Mouse (Mus musculus) neutrophil, adult 83 days (primary cell): ENCODE measurements around the gene Lrrc58. TPM values are rescaled to one million over a fixed set of nuclear protein-coding genes. Genes with fewer than 3 reads are reported as not detected.

Source experiments
- total RNA-seq, 2 experiments: library from RNA; stranded (reverse); gene quantifications; one replicate each; pipeline ENCODE4 v1.2.4; 2023

The Lrrc58 gene
- 10 to 100 TPM; 23.8 to 24.3 TPM for total RNA-seq

GRCm38 (mm10) chr16:37867791-37868505 lies at the start of gene Lrrc58:
Gene Lrrc58, plus strand, starts transcription at chr16:37868389.

GRCm38 (mm10) chr16:37861029-37861428 lies 7.2 kb upstream of the Lrrc58 start, which contains the start of gene Gm36028:
Gene Gm36028, minus strand, starts transcription at chr16:37861146.

GRCm38 (mm10) chr16:37916138-37916817 lies 48.1 kb downstream of the Lrrc58 start, which contains the start of gene Gpr156:
Gene Gpr156, plus strand, starts transcription at chr16:37916496.

Other genes with a start within 250 kb of the Lrrc58 start
- gene Ndufb4, start 213.9 kb upstream of the Lrrc58 start, total RNA-seq = 10 to 100 TPM; 17.3 to 22.9 TPM
- 1 to 10 TPM; 1.0 to 1.1 TPM for gene Fstl1, start 91.5 kb upstream of the Lrrc58 start, total RNA-seq
- gene Gm36028, start 7.2 kb upstream of the Lrrc58 start, total RNA-seq = not detected
- gene Gpr156, start 48.1 kb downstream of the Lrrc58 start, total RNA-seq = not detected
- gene Gsk3b, start 220.6 kb downstream of the Lrrc58 start, total RNA-seq = 10 to 100 TPM; 61.5 to 66.2 TPM